Mouse (Mus musculus) stomach, embryonic 16.5 days (tissue): ENCODE results near the gene Tmem255b. TPM values are rescaled to one million over a fixed set of nuclear protein-coding genes. Genes with fewer than 3 reads are reported as not detected.

ENCODE experiments used
- ATAC-seq: fragments of 200-750 bp; cut with Nextera tagmentation; 2 replicates; pipeline ENCODE4 v1.8.0; 2017; ENCODE audit warnings: moderate number of reproducible peaks, moderate TSS enrichment; ENCODE audit not compliant: insufficient read depth, low FRiP score
- H3K27ac ChIP-seq: fragments of 300-500 bp; sonication (generic); 2 replicates; pipeline ENCODE4 v1.5.1; 2014; ENCODE audit warnings: low read length
- H3K27me3 ChIP-seq: fragments of 300-500 bp; sonication (generic); 2 replicates; pipeline ENCODE4 v1.6.1; 2014; ENCODE audit warnings: low read length, control low read depth, mixed read lengths; ENCODE audit not compliant: control insufficient read depth, insufficient read depth
- H3K36me3 ChIP-seq: fragments of 300-500 bp; sonication (generic); 2 replicates; pipeline ENCODE4 v1.6.1; 2014; ENCODE audit warnings: low read length; ENCODE audit not compliant: control insufficient read depth, insufficient read depth
- H3K4me1 ChIP-seq: fragments of 300-500 bp; sonication (generic); 2 replicates; pipeline ENCODE4 v1.6.1; 2014; ENCODE audit warnings: low read length, control low read depth, mixed read lengths; ENCODE audit not compliant: control insufficient read depth, insufficient read depth
- H3K4me2 ChIP-seq: fragments of 300-500 bp; sonication (generic); 2 replicates; pipeline ENCODE4 v1.6.1; 2014; ENCODE audit warnings: low read depth, low read length, mixed read lengths
- H3K4me3 ChIP-seq: fragments of 300-500 bp; sonication (generic); replicated peaks from 2 replicates; pipeline ENCODE4 v1.5.1; 2014; ENCODE audit warnings: mild to moderate bottlenecking, low read length
- H3K9ac ChIP-seq: fragments of 300-500 bp; sonication (generic); 2 replicates; pipeline ENCODE4 v1.6.1; 2014; ENCODE audit warnings: low read length
- H3K9me3 ChIP-seq: fragments of 300-500 bp; sonication (generic); replicated peaks from 2 replicates; pipeline ENCODE4 v1.6.1; 2016; ENCODE audit warnings: low read length, control low read depth; ENCODE audit not compliant: control insufficient read depth
- WGBS: fragments of 180-500 bp; shearing (Covaris S2); extraction: QIAGEN DNeasy Blood & Tissue Kit; methylation state at CpG from one replicate; pipeline ENCODE4 v1.1.7; 2014; 5-methylcytosine and 5-hydroxymethylcytosine counted together
- polyA plus RNA-seq: library from polyadenylated mRNA; unstranded; fragments of >200 nt; fragmentation: Nextera tagmentation; extraction: Ambion mirVana; gene quantifications from 2 replicates; pipeline ENCODE4 v1.2.1, GENCODE M21; 2015

Tmem255b gene
- polyA plus RNA-seq, 1 experiment from 2014 or later: 4.3 TPM

DNA sequence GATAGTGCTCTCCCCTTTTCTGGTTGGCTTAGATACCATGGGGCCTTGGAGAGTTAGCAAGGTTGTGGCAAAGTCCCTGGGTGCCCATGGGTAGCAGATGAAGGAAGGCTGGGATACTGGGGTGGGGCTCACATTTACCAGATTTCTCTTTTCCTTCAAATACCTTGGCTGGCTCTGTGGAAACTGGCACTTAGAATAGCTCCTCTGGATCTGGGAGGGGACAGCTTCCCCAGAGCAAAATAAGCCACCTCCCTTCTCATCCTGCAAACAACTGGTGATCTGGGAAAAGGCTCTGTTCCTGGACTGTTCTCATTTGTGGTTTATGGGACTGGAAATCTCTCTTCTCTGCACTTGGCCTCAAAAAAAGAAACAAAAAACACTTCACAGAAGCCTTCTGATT, 4.1 kb upstream of the Tmem255b start:
- Histone ChIP-seq H3K4me2 (no peak overlapping the region), H3K9ac (no peak overlapping the region), H3K36me3 (no peaks in the 10 kb centered on the region), H3K9me3 (no peaks in the 10 kb centered on the region), H3K27ac (no peak overlapping the region), H3K4me1 (no peaks in the 10 kb centered on the region), H3K27me3 (0 out of 2 replicates have a peak, but pooled peaks cover 10% of the 10 kb centered on the region), H3K4me3 (no peak overlapping the region)
- ATAC-seq: no peak

DNA sequence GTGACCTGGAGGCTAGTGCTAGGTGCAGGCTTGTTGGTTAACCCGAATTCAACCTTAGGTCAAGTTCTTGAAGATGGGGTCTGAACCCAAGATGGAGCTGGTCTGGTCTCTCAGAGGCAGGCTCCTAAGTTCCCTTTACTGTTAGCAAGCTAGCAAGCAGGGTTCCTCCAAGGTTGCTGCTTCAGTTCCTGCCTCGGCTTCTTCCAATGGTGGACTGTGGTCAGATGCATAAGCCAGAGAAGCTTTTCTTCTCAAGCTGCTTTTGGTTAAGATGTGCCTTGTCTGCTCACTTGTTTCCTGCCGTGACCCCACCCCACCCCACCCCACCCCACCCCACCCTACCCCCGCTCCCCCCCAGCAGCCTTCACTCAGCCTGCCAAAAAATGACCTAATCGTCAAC, 1.9 kb upstream of the Tmem255b start:
- 68% methylated on average over 5 of the region's 5 CpGs for WGBS
- Histone ChIP-seq H3K27ac (no peak overlapping the region), H3K36me3 (no peaks in the 10 kb centered on the region), H3K27me3 (peaks cover 17% of the 10 kb centered on the region; the same call in 1 of the 2 replicates), H3K4me2 (no peak overlapping the region), H3K4me3 (no peak overlapping the region), H3K9ac (no peak overlapping the region), H3K9me3 (no peaks in the 10 kb centered on the region), H3K4me1 (no peaks in the 10 kb centered on the region)
- no peak for ATAC-seq

- H3K27ac ChIP-seq: no peak overlapping the region
- peak overlapping the region; percentile 7; the same call in 1 of the 2 replicates for H3K4me3 ChIP-seq
- ATAC-seq: no peak
- WGBS: 10% methylated on average over 8 of the region's 8 CpGs
- no peaks in the 10 kb centered on the region for H3K4me1 ChIP-seq
- no peaks in the 10 kb centered on the region for H3K36me3 ChIP-seq
- no peak overlapping the region for H3K9ac ChIP-seq
- H3K4me2 ChIP-seq: no peak overlapping the region
- peaks cover 17% of the 10 kb centered on the region; the same call in 1 of the 2 replicates for H3K27me3 ChIP-seq
- H3K9me3 ChIP-seq: no peaks in the 10 kb centered on the region
Measured at GRCm38 (mm10) chr8:13436052-13436451, 1.1 kb downstream of the Tmem255b start.

GRCm38 (mm10) chr8:13437531-13437930, 2.5 kb downstream of the Tmem255b start:
- Histone ChIP-seq H3K36me3 (no peaks in the 10 kb centered on the region), H3K9ac (no peak overlapping the region), H3K9me3 (no peaks in the 10 kb centered on the region), H3K27ac (no peak overlapping the region), H3K27me3 (peaks cover 17% of the 10 kb centered on the region; the same call in 1 of the 2 replicates), H3K4me1 (no peaks in the 10 kb centered on the region), H3K4me2 (no peak overlapping the region), H3K4me3 (no peak overlapping the region)
- WGBS: 77% methylated on average over 2 of the region's 2 CpGs
- ATAC-seq: no peak

DNA sequence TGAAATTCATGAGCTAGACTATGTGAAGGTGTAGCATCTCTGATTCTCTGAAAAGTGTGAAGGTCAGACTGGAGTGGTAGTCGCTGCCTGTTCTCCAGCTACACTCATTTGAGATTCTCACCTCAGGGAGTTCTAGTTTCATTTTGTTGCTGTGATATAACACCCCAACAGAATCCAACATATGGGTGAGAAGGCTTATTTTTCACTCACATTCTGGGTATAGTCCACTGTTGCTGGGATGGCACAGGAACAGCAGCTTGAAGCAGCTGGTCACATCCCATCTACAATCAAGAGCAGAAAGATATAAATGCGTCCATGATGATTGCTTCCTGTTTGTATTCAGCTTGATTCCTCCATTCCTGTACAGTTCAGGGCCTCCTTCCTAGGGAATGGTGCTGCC, 7.2 kb downstream of the Tmem255b start:
- Histone ChIP-seq H3K4me1 (no peaks in the 10 kb centered on the region), H3K27me3 (no peaks in the 10 kb centered on the region), H3K9ac (no peak overlapping the region), H3K9me3 (no peaks in the 10 kb centered on the region), H3K4me3 (no peak overlapping the region), H3K27ac (no peak overlapping the region), H3K4me2 (no peak overlapping the region), H3K36me3 (no peaks in the 10 kb centered on the region)
- 80% methylated on average over 2 of the region's 2 CpGs for WGBS
- no peak for ATAC-seq

GRCm38 (mm10) chr8:13446456-13446855, 11.5 kb downstream of the Tmem255b start:
- no peak for ATAC-seq
- Histone ChIP-seq H3K27ac (no peak overlapping the region), H3K4me3 (no peak overlapping the region), H3K4me2 (no peak overlapping the region), H3K9me3 (no peaks in the 10 kb centered on the region), H3K9ac (no peak overlapping the region), H3K4me1 (no peaks in the 10 kb centered on the region), H3K36me3 (no peaks in the 10 kb centered on the region), H3K27me3 (no peaks in the 10 kb centered on the region)
- WGBS: 89% methylated on average over 6 of the region's 6 CpGs

DNA sequence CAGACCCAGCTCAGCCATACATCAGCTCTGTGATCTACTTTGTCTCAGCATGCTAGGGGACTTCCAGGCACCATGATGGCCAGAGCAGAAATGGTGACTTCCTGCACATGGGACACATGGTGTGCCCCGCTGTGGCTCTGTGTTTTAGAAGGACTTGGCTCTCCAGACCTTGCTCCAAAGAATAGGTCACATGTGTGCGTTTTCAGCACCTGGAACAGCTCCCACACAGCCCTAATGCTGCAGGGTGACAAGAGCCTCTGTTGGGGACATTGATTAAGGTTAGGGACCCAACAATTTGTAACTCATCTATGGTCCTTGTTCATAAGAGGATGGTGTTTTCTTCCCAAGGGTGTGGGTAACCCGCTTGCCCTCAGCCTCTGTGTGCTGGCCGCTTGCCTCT, 13.2 kb downstream of the Tmem255b start:
- no peak overlapping the region for H3K27ac ChIP-seq
- H3K4me2 ChIP-seq: no peak overlapping the region
- H3K9ac ChIP-seq: no peak overlapping the region
- no peak overlapping the region for H3K4me3 ChIP-seq
- H3K9me3 ChIP-seq: no peaks in the 10 kb centered on the region
- WGBS: 53% methylated on average over 4 of the region's 4 CpGs
- H3K36me3 ChIP-seq: no peaks in the 10 kb centered on the region
- H3K4me1 ChIP-seq: no peaks in the 10 kb centered on the region
- no peak for ATAC-seq
- H3K27me3 ChIP-seq: no peaks in the 10 kb centered on the region

DNA sequence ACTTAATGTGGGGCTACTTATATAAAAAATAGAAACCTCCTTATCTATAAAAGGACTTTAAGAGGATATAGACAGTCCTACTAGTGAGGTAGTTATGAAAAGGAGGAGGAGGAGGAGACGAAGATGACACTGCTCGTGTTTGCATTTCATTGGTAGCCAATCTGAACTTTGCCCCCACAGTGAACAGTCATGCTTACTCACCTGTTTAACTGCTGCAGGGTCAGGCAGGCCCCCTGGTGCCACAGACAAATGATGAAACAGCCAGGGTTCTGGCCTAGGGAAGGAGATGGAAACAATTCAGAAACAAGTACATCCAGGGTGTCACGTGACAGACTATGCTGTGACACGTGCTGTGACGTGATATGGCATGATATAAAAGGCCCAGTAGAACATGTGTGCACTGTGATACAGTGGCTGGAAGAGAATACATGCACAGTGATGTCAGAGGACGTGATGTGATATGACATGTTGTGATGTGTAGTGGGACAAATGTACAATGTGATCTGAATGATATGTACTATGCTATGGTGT, 16.8 kb downstream of the Tmem255b start:
- no peaks in the 10 kb centered on the region for H3K9me3 ChIP-seq
- H3K27ac ChIP-seq: no peak overlapping the region
- no peak for ATAC-seq

GRCm38 (mm10) chr8:13454341-13455113, 19.5 kb downstream of the Tmem255b start:
- Histone ChIP-seq H3K4me1 (no peaks in the 10 kb centered on the region; the same call in 1 of the 2 replicates), H3K9ac (no peak overlapping the region), H3K9me3 (no peaks in the 10 kb centered on the region), H3K36me3 (no peaks in the 10 kb centered on the region), H3K27me3 (no peaks in the 10 kb centered on the region), H3K4me3 (no peak overlapping the region), H3K27ac (no peak overlapping the region), H3K4me2 (no peak overlapping the region)
- no peak for ATAC-seq
- 58% methylated on average over 8 of the region's 8 CpGs for WGBS

More for the DNA sequence above, 16.8 kb downstream of the Tmem255b start:
- 66% methylated on average over 6 of the region's 6 CpGs for WGBS
- Histone ChIP-seq H3K4me3 (no peak overlapping the region), H3K36me3 (no peaks in the 10 kb centered on the region), H3K4me2 (no peak overlapping the region), H3K27me3 (no peaks in the 10 kb centered on the region), H3K9ac (no peak overlapping the region), H3K4me1 (no peaks in the 10 kb centered on the region; the same call in 1 of the 2 replicates)
